Mouse (Mus musculus) hindbrain, embryonic 16.5 days (tissue): Measurements from ENCODE around the gene Yap1. TPM values are rescaled to one million over a fixed set of nuclear protein-coding genes. Genes with fewer than 3 reads are reported as not detected.

Experiments
- ATAC-seq: fragments of 200-750 bp; cut with Nextera tagmentation; 2 replicates; pipeline ENCODE4 v1.8.0; 2017; ENCODE audit warnings: moderate TSS enrichment, moderate library complexity
- H3K27ac ChIP-seq: fragments of 300-500 bp; sonication (generic); 2 replicates; pipeline ENCODE4 v1.5.1; 2014; ENCODE audit warnings: low read depth, mild to moderate bottlenecking, control low read depth, low read length, moderate library complexity
- H3K27me3 ChIP-seq: fragments of 300-500 bp; sonication (generic); replicated peaks from 2 replicates; pipeline ENCODE4 v1.6.1; 2014; ENCODE audit warnings: low read length; ENCODE audit not compliant: control insufficient read depth, insufficient read depth
- H3K36me3 ChIP-seq: fragments of 300-500 bp; sonication (generic); 2 replicates; pipeline ENCODE4 v1.6.1; 2014; ENCODE audit warnings: mild to moderate bottlenecking, low read length, moderate library complexity, mixed read lengths; ENCODE audit not compliant: control insufficient read depth, insufficient read depth
- H3K4me1 ChIP-seq: fragments of 300-500 bp; sonication (generic); 2 replicates; pipeline ENCODE4 v1.6.1; 2014; ENCODE audit warnings: low read depth, low read length; ENCODE audit not compliant: control insufficient read depth, insufficient read depth
- H3K4me2 ChIP-seq: fragments of 300-500 bp; sonication (generic); 2 replicates; pipeline ENCODE4 v1.6.1; 2014; ENCODE audit warnings: mild to moderate bottlenecking, low read length, control low read depth, moderate library complexity
- H3K4me3 ChIP-seq: fragments of 300-500 bp; sonication (generic); 2 replicates; pipeline ENCODE4 v1.5.1; 2014; ENCODE audit warnings: mild to moderate bottlenecking, low read length, control low read depth, moderate library complexity
- H3K9ac ChIP-seq: fragments of 300-500 bp; sonication (generic); 2 replicates; pipeline ENCODE4 v1.6.1; 2014; ENCODE audit warnings: low read depth, mild to moderate bottlenecking, control low read depth, low read length, moderate library complexity
- H3K9me3 ChIP-seq: fragments of 300-500 bp; sonication (generic); 2 replicates; pipeline ENCODE4 v1.6.1; 2014; ENCODE audit warnings: mild to moderate bottlenecking, low read length, moderate library complexity; ENCODE audit not compliant: control insufficient read depth
- WGBS: fragments of 180-500 bp; shearing (Covaris S2); extraction: QIAGEN DNeasy Blood & Tissue Kit; methylation state at CpG from one replicate; pipeline ENCODE4 v1.1.7; 2014; 5-methylcytosine and 5-hydroxymethylcytosine counted together
- polyA plus RNA-seq: library from polyadenylated mRNA; unstranded; fragments of >200 nt; fragmentation: Nextera tagmentation; extraction: Ambion mirVana; gene quantifications from 2 replicates; pipeline ENCODE4 v1.2.1, GENCODE M21; 2015

The Yap1 gene
- polyA plus RNA-seq, 1 experiment from 2014 or later: 6.7 TPM

- 27% methylated on average over 21 of the region's 21 CpGs for WGBS
- Histone ChIP-seq H3K27me3 (no peaks in the 10 kb centered on the region), H3K4me3 (no peak overlapping the region), H3K9me3 (no peaks in the 10 kb centered on the region), H3K9ac (peak overlapping the region; percentile 26; the same call in 1 of the 2 replicates), H3K4me1 (peaks cover 14% of the 10 kb centered on the region), H3K4me2 (peak overlapping the region; percentile 14; the same call in 1 of the 2 replicates), H3K36me3 (no peaks in the 10 kb centered on the region), H3K27ac (peak overlapping the region; percentile 52)
- peak; percentile 63; the same call in 1 of the 2 replicates for ATAC-seq
These were observed 42.8 kb downstream of the Yap1 start for GRCm38 (mm10) chr9:7961366-7962160.

GRCm38 (mm10) chr9:7960382-7960781 lies 44.0 kb downstream of the Yap1 start:
- ATAC-seq: peak; percentile 90
- no peak overlapping the region for H3K9ac ChIP-seq

GRCm38 (mm10) chr9:7959301-7959700 lies 45.1 kb downstream of the Yap1 start:
- Histone ChIP-seq H3K9me3 (no peaks in the 10 kb centered on the region), H3K27me3 (no peaks in the 10 kb centered on the region), H3K4me3 (no peak overlapping the region), H3K27ac (no peak overlapping the region), H3K4me1 (peaks cover 14% of the 10 kb centered on the region), H3K36me3 (no peaks in the 10 kb centered on the region), H3K9ac (no peak overlapping the region), H3K4me2 (no peak overlapping the region)
- ATAC-seq: no peak
- WGBS: 83% methylated on average over 2 of the region's 2 CpGs

More at GRCm38 (mm10) chr9:7960382-7960781, 44.0 kb downstream of the Yap1 start:
- no peaks in the 10 kb centered on the region for H3K27me3 ChIP-seq
- H3K27ac ChIP-seq: 0 out of 2 replicates have a peak overlapping the region, but pooled peaks have one; percentile 48
- H3K4me2 ChIP-seq: no peak overlapping the region
- H3K36me3 ChIP-seq: no peaks in the 10 kb centered on the region
- no peak overlapping the region for H3K4me3 ChIP-seq
- no peaks in the 10 kb centered on the region for H3K9me3 ChIP-seq
- H3K4me1 ChIP-seq: peaks cover 14% of the 10 kb centered on the region
- 60% methylated on average over 9 of the region's 9 CpGs for WGBS

GRCm38 (mm10) chr9:7958025-7958593 lies 46.3 kb downstream of the Yap1 start:
- Histone ChIP-seq H3K4me1 (peaks cover 14% of the 10 kb centered on the region), H3K27me3 (no peaks in the 10 kb centered on the region), H3K9ac (no peak overlapping the region), H3K27ac (no peak overlapping the region; the same call in 1 of the 2 replicates), H3K9me3 (no peaks in the 10 kb centered on the region), H3K36me3 (no peaks in the 10 kb centered on the region), H3K4me2 (no peak overlapping the region), H3K4me3 (no peak overlapping the region)
- WGBS: 65% methylated on average over 7 of the region's 7 CpGs
- no peak for ATAC-seq

GRCm38 (mm10) chr9:7957407-7957806 lies 47.0 kb downstream of the Yap1 start:
- Histone ChIP-seq H3K9me3 (no peaks in the 10 kb centered on the region), H3K4me1 (peaks cover 14% of the 10 kb centered on the region), H3K27me3 (no peaks in the 10 kb centered on the region), H3K4me2 (no peak overlapping the region), H3K9ac (no peak overlapping the region), H3K36me3 (no peaks in the 10 kb centered on the region), H3K27ac (no peak overlapping the region; the same call in 1 of the 2 replicates), H3K4me3 (no peak overlapping the region)
- no peak for ATAC-seq
- WGBS: 64% methylated on average over 2 of the region's 2 CpGs

GRCm38 (mm10) chr9:7956400-7956799 lies 48.0 kb downstream of the Yap1 start:
- Histone ChIP-seq H3K4me1 (peaks cover 9% of the 10 kb centered on the region), H3K9me3 (no peaks in the 10 kb centered on the region), H3K27ac (no peak overlapping the region), H3K9ac (no peak overlapping the region), H3K36me3 (no peaks in the 10 kb centered on the region), H3K4me2 (no peak overlapping the region), H3K4me3 (no peak overlapping the region), H3K27me3 (no peaks in the 10 kb centered on the region)
- 89% methylated on average over 8 of the region's 8 CpGs for WGBS
- no peak for ATAC-seq

GRCm38 (mm10) chr9:7952886-7953285 lies 51.5 kb downstream of the Yap1 start:
- no peak overlapping the region for H3K9ac ChIP-seq
- peak; percentile 48; the same call in 1 of the 2 replicates for ATAC-seq
- no peak overlapping the region for H3K4me2 ChIP-seq
- H3K4me1 ChIP-seq: no peaks in the 10 kb centered on the region
- H3K36me3 ChIP-seq: no peaks in the 10 kb centered on the region
- WGBS: 68% methylated on average over 5 of the region's 5 CpGs
- H3K4me3 ChIP-seq: no peak overlapping the region
- no peak overlapping the region for H3K27ac ChIP-seq
- no peaks in the 10 kb centered on the region for H3K27me3 ChIP-seq
- no peaks in the 10 kb centered on the region for H3K9me3 ChIP-seq

- H3K27ac ChIP-seq: no peak overlapping the region
- no peak overlapping the region; the same call in 1 of the 2 replicates for H3K9ac ChIP-seq
- 85% methylated on average over 7 of the region's 7 CpGs for WGBS
- no peaks in the 10 kb centered on the region for H3K9me3 ChIP-seq
- no peak overlapping the region for H3K4me3 ChIP-seq
- no peaks in the 10 kb centered on the region for H3K4me1 ChIP-seq
- ATAC-seq: no peak
- H3K27me3 ChIP-seq: no peaks in the 10 kb centered on the region
- no peak overlapping the region for H3K4me2 ChIP-seq
- no peaks in the 10 kb centered on the region for H3K36me3 ChIP-seq
These were observed 54.2 kb downstream of the Yap1 start for GRCm38 (mm10) chr9:7950211-7950644.

GRCm38 (mm10) chr9:7947946-7948345 lies 56.5 kb downstream of the Yap1 start:
- no peak overlapping the region for H3K4me2 ChIP-seq
- no peaks in the 10 kb centered on the region for H3K9me3 ChIP-seq
- no peak overlapping the region for H3K9ac ChIP-seq
- no peaks in the 10 kb centered on the region for H3K36me3 ChIP-seq
- 87% methylated on average over 4 of the region's 4 CpGs for WGBS
- no peak for ATAC-seq
- no peaks in the 10 kb centered on the region for H3K4me1 ChIP-seq
- H3K27me3 ChIP-seq: no peaks in the 10 kb centered on the region
- H3K4me3 ChIP-seq: no peak overlapping the region
- H3K27ac ChIP-seq: no peak overlapping the region
